Comparison of ENCODE assay signal across 17 mouse cellular contexts in genomic region chr11:54897470-54897869, GRCm38 (mm10). TPM values are rescaled to one million over a fixed set of nuclear protein-coding genes. Genes with fewer than 3 reads are reported as not detected.
DNase-seq lines count a peak whose midpoint lies in the region; ATAC-seq and TF ChIP-seq lines count a peak whose summit lies in the region.
"Had no signal": no experiment of that assay in that cellular context is flagged by ENCODE, and none has a peak within 500 bp of the region (broad histone marks: within the 10 kb centered on the region; RNA-seq: fewer than 3 reads in every experiment).

No protein-coding gene starts in this region.

- peaks cover 3% of the 10 kb centered on the region; the same call in 1 of the 2 replicates for H3K4me1 ChIP-seq in kidney, embryonic 15.5 days
- H3K4me1 ChIP-seq in kidney, adult 2 months (ENCODE audit: control insufficient read depth, insufficient read depth, low read length) = peaks cover 22% of the 10 kb centered on the region
- H3K4me1 ChIP-seq in midbrain, embryonic 15.5 days = peaks cover 3% of the 10 kb centered on the region; the same call in 1 of the 2 replicates
- H3K4me1 ChIP-seq: hindbrain, embryonic 12.5 days had no signal

- in situ Hi-C loops in Patski (cut with MboI; ENCODE audit: low pct_unique_long_range_greater_than_20kb) = no loop called here

- WGBS in kidney, embryonic 15.5 days = 57% methylated on average over 5 of the region's 5 CpGs
- WGBS in kidney, adult 2 months = 45% methylated on average over 5 of the region's 5 CpGs
- WGBS in midbrain, embryonic 15.5 days = 58% methylated on average over 5 of the region's 5 CpGs

- DNase-seq in kidney, adult 11 months = peak; percentile 92
- DNase-seq in Patski (ENCODE audit: low read depth, low spot score) = peak; percentile 90
- peak; percentile 93 for DNase-seq in kidney, adult 2 months
- peak; percentile 82 to 92 for DNase-seq in kidney, postnatal 36 days
- DNase-seq in c-Kit-positive CD71-positive TER-119-positive erythroid progenitor cells, embryonic 14.5 days (ENCODE audit: low spot score) = no peak
- DNase-seq: adrenal gland, postnatal 25 days; cerebellum, adult 2 months; gastrocnemius, postnatal 14 days; right cerebral cortex, postnatal 4 days; thymus, postnatal 25 days had no signal

- POLR2A ChIA-PET in Patski (lab: Charles Lee) = interaction anchor here (0.9 to 3.2 kb wide), 7 partner anchors 10 to 125 kb away, joined by 3 to 21 read pairs (median 5); no protein-coding TSS in a partner anchor

- no peak overlapping the region for H3K9ac ChIP-seq in kidney, embryonic 15.5 days
- H3K9ac ChIP-seq in midbrain, embryonic 15.5 days = no peak overlapping the region
- H3K9ac ChIP-seq: embryonic facial prominence, embryonic 15.5 days; hindbrain, embryonic 12.5 days; limb, embryonic 15.5 days had no signal

- CTCF ChIA-PET in Patski (lab: Charles Lee) = interaction anchor here (0.8 to 12.7 kb wide), 7 partner anchors 10 to 30 kb away, joined by 3 to 149 read pairs (median 5); no protein-coding TSS in a partner anchor

- no peak overlapping the region for H3K27ac ChIP-seq in kidney, embryonic 15.5 days
- H3K27ac ChIP-seq in kidney, adult 2 months (ENCODE audit: insufficient read depth, low read depth, low read length) = peak overlapping the region; percentile 97
- no peak overlapping the region for H3K27ac ChIP-seq in midbrain, embryonic 15.5 days
- H3K27ac ChIP-seq: embryonic facial prominence, embryonic 15.5 days; hindbrain, embryonic 12.5 days; limb, embryonic 15.5 days had no signal

- no peaks in the 10 kb centered on the region for H3K9me3 ChIP-seq in kidney, embryonic 15.5 days (replicated peaks)
- H3K9me3 ChIP-seq in midbrain, embryonic 15.5 days = no peaks in the 10 kb centered on the region
- H3K9me3 ChIP-seq: embryonic facial prominence, embryonic 15.5 days; hindbrain, embryonic 12.5 days; limb, embryonic 15.5 days; megakaryocyte, embryonic 14.5 days had no signal

- no peak overlapping the region for H3K4me3 ChIP-seq in kidney, embryonic 15.5 days (replicated peaks)
- H3K4me3 ChIP-seq in kidney, adult 2 months (ENCODE audit: insufficient read depth, low read depth, low read length) = no peak overlapping the region
- no peak overlapping the region for H3K4me3 ChIP-seq in midbrain, embryonic 15.5 days
- H3K4me3 ChIP-seq: embryonic facial prominence, embryonic 15.5 days; hindbrain, embryonic 12.5 days; limb, embryonic 15.5 days; megakaryocyte, embryonic 14.5 days had no signal

- no peak for TF ChIP-seq CTCF in Patski (IDR thresholded peaks at IDR 0.05)
- TF ChIP-seq CTCF in kidney, adult 2 months (conservative IDR thresholded peaks at IDR 0.05; ENCODE audit: insufficient read depth, insufficient read length, low read depth, low read length) = no peak

- no peaks in the 10 kb centered on the region for H3K27me3 ChIP-seq in kidney, embryonic 15.5 days
- H3K27me3 ChIP-seq in Patski = no peaks in the 10 kb centered on the region
- H3K27me3 ChIP-seq in kidney, adult 2 months (replicated peaks; ENCODE audit: control insufficient read depth, insufficient read depth, low read length) = no peaks in the 10 kb centered on the region
- no peaks in the 10 kb centered on the region for H3K27me3 ChIP-seq in midbrain, embryonic 15.5 days (replicated peaks)
- H3K27me3 ChIP-seq: embryonic facial prominence, embryonic 15.5 days; hindbrain, embryonic 12.5 days; limb, embryonic 15.5 days had no signal

- H3K4me2 ChIP-seq in kidney, embryonic 15.5 days = no peak overlapping the region
- H3K4me2 ChIP-seq in midbrain, embryonic 15.5 days = no peak overlapping the region
- H3K4me2 ChIP-seq: embryonic facial prominence, embryonic 15.5 days; hindbrain, embryonic 12.5 days; limb, embryonic 15.5 days had no signal

- no peak for ATAC-seq in kidney, embryonic 15.5 days (replicated peaks; ENCODE audit: low FRiP score)
- peak; percentile 89 for ATAC-seq in Patski
- ATAC-seq in midbrain, embryonic 15.5 days (replicated peaks) = no peak
- ATAC-seq: inflammation-experienced regulatory T-cells, adult 6 months had no signal

- no peak for TF ChIP-seq POLR2A in kidney, adult 2 months (IDR thresholded peaks at IDR 0.05; ENCODE audit: low read depth, low read length)

- H3K36me3 ChIP-seq in kidney, embryonic 15.5 days = no peaks in the 10 kb centered on the region
- H3K36me3 ChIP-seq in kidney, adult 2 months (ENCODE audit: control insufficient read depth, insufficient read depth, low read length) = no peaks in the 10 kb centered on the region
- H3K36me3 ChIP-seq in midbrain, embryonic 15.5 days (replicated peaks) = no peaks in the 10 kb centered on the region
- H3K36me3 ChIP-seq: embryonic facial prominence, embryonic 15.5 days; hindbrain, embryonic 12.5 days; limb, embryonic 15.5 days had no signal

RNA-seq across cellular contexts. Expression of gene Gpx3, which starts 4.8 kb away (rescaled TPM):
- 156 and 157 TPM in 2 replicates for polyA plus RNA-seq in kidney, embryonic 15.5 days (2015; fragmentation: Nextera tagmentation; extraction: Ambion mirVana)
- polyA plus RNA-seq in Patski (2021) = 1,215 TPM
- polyA plus RNA-seq in kidney, adult 2 months (2012; rRNA removed) = 28,844 and 31,623 TPM in 2 replicates
- 26.5 and 30.0 TPM in 2 replicates for polyA plus RNA-seq in midbrain, embryonic 15.5 days (2015; fragmentation: Nextera tagmentation; extraction: Ambion mirVana)

RNA-seq across cellular contexts. Expression of gene Hint1, which starts 31.3 kb away (rescaled TPM):
- polyA plus RNA-seq in kidney, embryonic 15.5 days (2015; fragmentation: Nextera tagmentation; extraction: Ambion mirVana) = 683 and 778 TPM in 2 replicates
- polyA plus RNA-seq in Patski (2021) = 815 TPM
- polyA plus RNA-seq in kidney, adult 2 months (2012; rRNA removed) = 1,115 and 1,173 TPM in 2 replicates
- 589 and 658 TPM in 2 replicates for polyA plus RNA-seq in midbrain, embryonic 15.5 days (2015; fragmentation: Nextera tagmentation; extraction: Ambion mirVana)

RNA-seq across cellular contexts. Expression of gene Lyrm7, which starts 36.8 kb away (rescaled TPM):
- polyA plus RNA-seq in kidney, embryonic 15.5 days (2015; fragmentation: Nextera tagmentation; extraction: Ambion mirVana) = 5.3 and 8.6 TPM in 2 replicates
- 16.3 TPM for polyA plus RNA-seq in Patski (2021)
- polyA plus RNA-seq in kidney, adult 2 months (2012; rRNA removed) = 1.4 and 3.9 TPM in 2 replicates
- polyA plus RNA-seq in midbrain, embryonic 15.5 days (2015; fragmentation: Nextera tagmentation; extraction: Ambion mirVana) = 11.5 and 14.1 TPM in 2 replicates

Comparison
In these comparisons a context has a peak if more than half of its experiments do, and no peak if none do; other contexts are left out.
1. RNA of gene Gpx3, which starts 4.8 kb away (polyA plus RNA-seq): 28,844 to 31,623 TPM in kidney, adult 2 months; 1,215 TPM in Patski (single experiment), 156 to 157 TPM in kidney, embryonic 15.5 days and 26.5 to 30.0 TPM in midbrain, embryonic 15.5 days; every median in the first group is over 10 times any median in the second.